Mouse (Mus musculus) kidney, embryonic 16.5 days (tissue): ENCODE data around the gene Alpl. TPM values are rescaled to one million over a fixed set of nuclear protein-coding genes. Genes with fewer than 3 reads are reported as not detected.

Source experiments
- ATAC-seq: fragments of 200-750 bp; cut with Nextera tagmentation; 2 replicates; pipeline ENCODE4 v1.8.0; 2017; ENCODE audit warnings: moderate TSS enrichment; ENCODE audit not compliant: low FRiP score, low TSS enrichment
- H3K27ac ChIP-seq: fragments of 300-500 bp; sonication (generic); 2 replicates; pipeline ENCODE4 v1.5.1; 2014; ENCODE audit warnings: low read length
- H3K27me3 ChIP-seq: fragments of 300-500 bp; sonication (generic); 2 replicates; pipeline ENCODE4 v1.6.1; 2014; ENCODE audit warnings: low read length, control low read depth, mixed read lengths; ENCODE audit not compliant: insufficient read depth
- H3K36me3 ChIP-seq: fragments of 300-500 bp; sonication (generic); 2 replicates; pipeline ENCODE4 v1.6.1; 2014; ENCODE audit warnings: low read length, control low read depth, mixed read lengths; ENCODE audit not compliant: insufficient read depth
- H3K4me1 ChIP-seq: fragments of 300-500 bp; sonication (generic); 2 replicates; pipeline ENCODE4 v1.6.1; 2014; ENCODE audit warnings: low read length, control low read depth, mixed read lengths; ENCODE audit not compliant: insufficient read depth
- H3K4me2 ChIP-seq: fragments of 300-500 bp; sonication (generic); replicated peaks from 2 replicates; pipeline ENCODE4 v1.6.1; 2014; ENCODE audit warnings: low read depth, low read length
- H3K4me3 ChIP-seq: fragments of 300-500 bp; sonication (generic); 2 replicates; pipeline ENCODE4 v1.5.1; 2014; ENCODE audit warnings: mild to moderate bottlenecking, low read length
- H3K9ac ChIP-seq: fragments of 300-500 bp; sonication (generic); replicated peaks from 2 replicates; pipeline ENCODE4 v1.6.1; 2014; ENCODE audit warnings: low read length
- H3K9me3 ChIP-seq: fragments of 300-500 bp; sonication (generic); 2 replicates; pipeline ENCODE4 v1.6.1; 2016; ENCODE audit warnings: low read length, control low read depth
- WGBS: fragments of 180-500 bp; shearing (Covaris S2); extraction: QIAGEN DNeasy Blood & Tissue Kit; methylation state at CpG from one replicate; pipeline ENCODE4 v1.1.7; 2014; 5-methylcytosine and 5-hydroxymethylcytosine counted together
- polyA plus RNA-seq: library from polyadenylated mRNA; unstranded; fragments of >200 nt; fragmentation: Nextera tagmentation; extraction: Ambion mirVana; gene quantifications from 2 replicates; pipeline ENCODE4 v1.2.1, GENCODE M21; 2015

Gene Alpl
- polyA plus RNA-seq, 1 experiment from 2014 or later = 19.2 TPM

GRCm38 (mm10) chr4:137749680-137750079, 46.5 kb downstream of the Alpl start:
- no peak overlapping the region for H3K27ac ChIP-seq
- H3K9ac ChIP-seq = no peak overlapping the region
- no peaks in the 10 kb centered on the region for H3K36me3 ChIP-seq
- no peaks in the 10 kb centered on the region for H3K9me3 ChIP-seq
- no peak overlapping the region for H3K4me2 ChIP-seq
- ATAC-seq = no peak
- H3K4me3 ChIP-seq = no peak overlapping the region
- peaks cover 24% of the 10 kb centered on the region for H3K4me1 ChIP-seq
- H3K27me3 ChIP-seq = no peaks in the 10 kb centered on the region
- WGBS = 64% methylated on average over 9 of the region's 9 CpGs

DNA sequence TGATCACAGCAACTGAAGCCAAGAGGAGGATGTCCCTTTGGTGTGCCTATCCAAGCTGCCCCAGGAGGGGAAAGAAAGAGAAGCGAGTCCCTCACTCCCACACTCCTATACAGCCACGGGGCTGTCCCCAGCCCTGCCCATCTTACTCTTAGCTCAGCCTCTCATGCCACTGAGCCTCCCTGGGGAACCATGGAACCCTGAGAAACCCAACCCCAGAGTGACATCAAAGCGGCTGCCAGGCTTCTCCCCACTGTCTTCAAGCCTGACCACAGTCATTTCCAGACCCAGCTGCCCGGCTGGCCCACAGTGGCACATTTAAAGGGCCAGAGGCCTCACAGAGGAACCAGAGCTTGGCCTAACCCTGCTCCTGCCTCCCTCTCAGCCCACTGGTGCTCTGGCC, 47.5 kb downstream of the Alpl start:
- Histone ChIP-seq H3K4me1 (peaks cover 17% of the 10 kb centered on the region; the same call in 1 of the 2 replicates), H3K27me3 (no peaks in the 10 kb centered on the region), H3K4me3 (no peak overlapping the region), H3K9me3 (no peaks in the 10 kb centered on the region), H3K27ac (no peak overlapping the region), H3K36me3 (no peaks in the 10 kb centered on the region), H3K4me2 (no peak overlapping the region), H3K9ac (no peak overlapping the region)
- WGBS = 30% methylated on average over 4 of the region's 4 CpGs
- no peak for ATAC-seq

DNA sequence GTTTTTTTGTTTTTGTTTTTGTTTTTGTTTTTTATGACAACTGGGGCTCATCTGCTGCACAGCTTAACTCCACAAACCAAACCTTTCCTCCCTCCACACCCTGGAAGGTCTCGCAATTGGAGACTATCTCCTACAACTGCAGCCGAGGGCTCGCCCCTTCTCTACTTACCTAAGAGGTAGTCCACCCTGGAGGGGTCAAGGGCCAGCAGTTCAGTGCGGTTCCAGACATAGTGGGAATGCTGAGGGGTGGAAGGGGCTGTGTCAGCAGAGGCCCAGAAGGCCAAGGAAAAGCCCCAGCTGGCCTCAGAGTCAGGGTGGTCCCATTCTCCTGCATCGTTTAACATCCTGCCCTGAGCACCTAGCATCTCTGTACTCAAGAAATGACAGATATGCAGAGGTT, 48.6 kb downstream of the Alpl start:
- ATAC-seq = no peak
- Histone ChIP-seq H3K4me1 (peaks cover 17% of the 10 kb centered on the region; the same call in 1 of the 2 replicates), H3K4me2 (no peak overlapping the region), H3K4me3 (no peak overlapping the region), H3K27me3 (no peaks in the 10 kb centered on the region), H3K27ac (no peak overlapping the region), H3K36me3 (no peaks in the 10 kb centered on the region), H3K9me3 (no peaks in the 10 kb centered on the region), H3K9ac (no peak overlapping the region)
- 59% methylated on average over 5 of the region's 5 CpGs for WGBS

- 74% methylated on average over 9 of the region's 9 CpGs for WGBS
- no peak overlapping the region for H3K27ac ChIP-seq
- H3K9me3 ChIP-seq = no peaks in the 10 kb centered on the region
- peak; percentile 72 for ATAC-seq
- H3K36me3 ChIP-seq = no peaks in the 10 kb centered on the region
- H3K9ac ChIP-seq = no peak overlapping the region
- H3K4me1 ChIP-seq = peaks cover 13% of the 10 kb centered on the region; the same call in 1 of the 2 replicates
- no peak overlapping the region for H3K4me3 ChIP-seq
- H3K27me3 ChIP-seq = no peaks in the 10 kb centered on the region
- no peak overlapping the region for H3K4me2 ChIP-seq
Measured at GRCm38 (mm10) chr4:137747091-137747490, 49.1 kb downstream of the Alpl start.

DNA sequence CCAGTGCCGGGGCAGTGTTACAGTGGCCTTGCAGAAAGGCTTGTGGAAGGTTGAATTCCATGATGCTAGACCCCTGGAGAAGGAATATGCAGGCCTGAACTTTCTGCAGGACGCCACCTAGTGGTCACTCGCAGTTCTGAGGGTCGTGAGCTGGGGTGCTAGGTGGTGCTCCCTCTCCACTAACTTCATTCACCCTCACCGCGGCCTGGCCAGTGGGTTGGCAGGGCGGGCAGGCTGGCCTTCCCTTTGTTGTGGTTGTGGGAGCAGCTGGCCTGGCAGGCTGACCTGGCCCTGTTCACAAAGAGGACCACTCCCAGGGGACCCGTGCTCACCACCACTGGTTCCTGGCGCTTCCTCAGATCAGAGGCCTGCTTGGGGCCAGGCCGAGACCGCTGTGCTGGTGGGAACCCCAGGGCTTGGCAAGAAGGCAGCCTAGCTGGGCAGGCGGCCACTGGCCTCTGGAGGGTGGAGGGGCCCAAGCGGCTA, 51.7 kb downstream of the Alpl start:
- H3K4me1 ChIP-seq = no peaks in the 10 kb centered on the region; the same call in 1 of the 2 replicates
- no peaks in the 10 kb centered on the region for H3K36me3 ChIP-seq
- H3K9me3 ChIP-seq = no peaks in the 10 kb centered on the region
- H3K9ac ChIP-seq = no peak overlapping the region
- WGBS = 76% methylated on average over 13 of the region's 13 CpGs
- H3K4me3 ChIP-seq = no peak overlapping the region
- H3K4me2 ChIP-seq = no peak overlapping the region
- ATAC-seq = no peak
- H3K27me3 ChIP-seq = no peaks in the 10 kb centered on the region
- no peak overlapping the region for H3K27ac ChIP-seq

DNA sequence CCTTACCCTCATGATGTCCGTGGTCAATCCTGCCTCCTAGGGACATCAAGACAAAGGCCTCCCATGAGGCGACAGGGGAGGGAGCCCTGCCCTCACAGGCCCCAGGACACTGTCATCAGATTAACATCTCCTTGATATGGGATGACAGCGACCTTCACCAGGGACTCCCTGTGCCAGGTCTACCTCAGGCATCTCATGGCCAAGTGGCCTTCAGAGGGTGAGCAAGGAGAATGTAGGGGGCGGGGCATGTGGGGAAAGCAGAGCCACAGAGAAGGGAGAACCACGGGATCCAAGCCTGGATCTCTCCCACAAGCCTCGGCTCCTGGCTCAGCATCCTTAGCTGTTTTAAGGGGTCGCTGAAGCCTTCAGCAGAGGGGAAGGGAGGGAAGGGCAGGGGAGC, 52.4 kb downstream of the Alpl start:
- Histone ChIP-seq H3K27ac (no peak overlapping the region), H3K4me1 (no peaks in the 10 kb centered on the region; the same call in 1 of the 2 replicates), H3K27me3 (no peaks in the 10 kb centered on the region), H3K4me3 (no peak overlapping the region), H3K9ac (no peak overlapping the region), H3K9me3 (no peaks in the 10 kb centered on the region), H3K4me2 (no peak overlapping the region), H3K36me3 (no peaks in the 10 kb centered on the region)
- 67% methylated on average over 7 of the region's 7 CpGs for WGBS
- ATAC-seq = no peak

DNA sequence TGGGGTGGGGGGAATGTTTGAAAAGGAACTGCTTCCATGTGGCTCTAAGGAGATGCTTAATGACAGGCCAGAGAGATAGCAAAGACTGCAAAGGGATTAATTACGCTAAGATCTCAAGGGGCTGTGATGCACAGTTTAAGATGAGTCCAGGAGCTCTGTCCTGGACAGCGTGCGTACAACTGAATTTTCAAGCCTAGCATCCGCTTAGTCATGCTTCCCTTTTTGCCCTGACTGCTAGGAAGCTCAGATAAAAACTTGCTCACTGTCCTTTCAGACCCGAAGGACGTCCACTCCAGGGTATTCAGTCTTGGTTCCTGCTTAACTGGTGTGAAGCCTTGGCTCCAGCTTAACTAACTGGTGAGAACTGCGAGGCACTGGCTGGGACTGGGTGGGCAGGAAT, 55.8 kb downstream of the Alpl start:
- no peak overlapping the region for H3K4me2 ChIP-seq
- 89% methylated on average over 7 of the region's 7 CpGs for WGBS
- no peaks in the 10 kb centered on the region for H3K36me3 ChIP-seq
- peaks cover 8% of the 10 kb centered on the region for H3K4me1 ChIP-seq
- no peaks in the 10 kb centered on the region for H3K27me3 ChIP-seq
- H3K9me3 ChIP-seq = no peaks in the 10 kb centered on the region
- H3K4me3 ChIP-seq = no peak overlapping the region
- ATAC-seq = no peak
- no peak overlapping the region for H3K27ac ChIP-seq
- H3K9ac ChIP-seq = no peak overlapping the region

DNA sequence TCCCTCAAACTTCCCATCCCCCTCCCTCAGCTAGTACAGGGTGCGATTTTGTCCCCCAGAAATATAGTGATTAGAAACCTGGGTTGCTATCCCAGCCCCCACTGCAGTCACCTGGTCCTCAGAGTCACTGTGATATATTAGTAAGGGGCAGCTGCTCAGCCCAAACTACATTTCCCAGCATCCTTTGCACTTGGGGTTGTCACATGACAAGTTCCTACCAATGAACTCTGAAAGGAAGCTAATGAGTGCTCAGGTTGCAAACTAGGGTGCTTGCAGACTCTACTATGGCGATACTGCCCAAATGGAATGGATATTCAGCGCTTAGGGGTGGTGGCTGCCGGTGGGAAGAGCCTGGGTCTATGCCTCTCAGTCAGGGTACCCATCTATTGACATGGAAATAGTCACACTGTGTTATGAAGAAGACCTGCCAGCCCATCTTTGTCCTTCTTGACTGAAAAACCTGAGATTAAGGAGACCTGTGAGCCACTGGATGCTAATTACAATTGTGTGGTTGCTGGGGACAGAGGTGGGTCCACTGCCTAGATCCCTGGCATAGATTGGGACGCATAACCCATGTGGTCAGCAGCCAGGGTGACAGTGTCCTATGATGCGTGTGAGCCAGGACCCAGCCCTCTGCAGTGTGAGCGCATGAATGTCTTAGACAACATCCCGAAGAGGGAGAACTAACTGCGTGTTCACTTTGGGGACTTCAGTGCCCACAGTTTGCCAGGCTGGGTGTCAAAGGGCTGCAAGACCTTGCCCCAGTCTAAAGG, 56.8 kb downstream of the Alpl start:
- WGBS = 53% methylated on average over 9 of the region's 9 CpGs
- Histone ChIP-seq H3K27ac (no peak overlapping the region), H3K9ac (no peak overlapping the region), H3K4me2 (peak overlapping the region; percentile 38), H3K27me3 (no peaks in the 10 kb centered on the region), H3K36me3 (no peaks in the 10 kb centered on the region), H3K4me3 (no peak overlapping the region), H3K4me1 (peaks cover 8% of the 10 kb centered on the region), H3K9me3 (no peaks in the 10 kb centered on the region)
- peak; percentile 40 for ATAC-seq

- no peak overlapping the region for H3K4me2 ChIP-seq
- no peak for ATAC-seq
- H3K9ac ChIP-seq = no peak overlapping the region
- 61% methylated on average over 3 of the region's 3 CpGs for WGBS
- no peak overlapping the region for H3K4me3 ChIP-seq
- H3K27ac ChIP-seq = no peak overlapping the region
- peaks cover 8% of the 10 kb centered on the region for H3K4me1 ChIP-seq
- no peaks in the 10 kb centered on the region for H3K27me3 ChIP-seq
- no peaks in the 10 kb centered on the region for H3K9me3 ChIP-seq
- no peaks in the 10 kb centered on the region for H3K36me3 ChIP-seq
Measured at GRCm38 (mm10) chr4:137737760-137738159, 58.4 kb downstream of the Alpl start.

DNA sequence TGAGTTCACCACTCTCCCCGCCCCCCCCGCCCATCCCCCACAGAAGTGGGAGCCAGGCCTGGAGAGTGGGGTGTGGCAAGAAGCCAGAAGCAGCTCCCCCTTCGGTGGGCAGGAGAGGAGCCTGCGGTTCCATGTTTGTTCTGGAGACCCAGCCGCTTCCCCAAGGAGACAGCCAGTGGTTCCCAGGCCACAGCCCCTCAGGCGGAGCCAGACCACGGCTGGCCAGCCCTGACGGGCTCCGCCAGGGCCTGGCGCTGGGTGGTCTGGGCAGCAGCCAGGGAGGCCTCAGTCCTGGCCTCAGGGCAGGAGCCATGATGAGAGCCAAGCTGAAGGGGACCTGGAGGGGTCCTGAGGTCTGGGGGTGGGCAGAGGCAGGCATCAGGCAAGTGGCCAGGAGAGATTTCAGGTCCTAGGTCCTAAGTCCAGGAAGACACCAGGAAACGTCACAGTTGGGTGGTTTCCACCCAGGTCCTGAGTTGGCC, 59.9 kb downstream of the Alpl start:
- H3K27ac ChIP-seq = peak overlapping the region; percentile 52; the same call in 1 of the 2 replicates
- no peaks in the 10 kb centered on the region; the same call in 1 of the 2 replicates for H3K27me3 ChIP-seq
- H3K4me3 ChIP-seq = no peak overlapping the region
- H3K9ac ChIP-seq = no peak overlapping the region
- H3K36me3 ChIP-seq = no peaks in the 10 kb centered on the region
- 0 out of 2 replicates have a peak overlapping the region, but pooled peaks have one; percentile 2 for H3K4me2 ChIP-seq
- 43% methylated on average over 11 of the region's 11 CpGs for WGBS
- H3K4me1 ChIP-seq = peaks cover 8% of the 10 kb centered on the region
- no peaks in the 10 kb centered on the region for H3K9me3 ChIP-seq
- ATAC-seq = peak; percentile 58; the same call in 1 of the 2 replicates
